1 mouse cellular context compared by ENCODE assay signal in genomic region chr11:62824211-62824610, GRCm38 (mm10).
TF ChIP-seq lines count a peak whose summit lies in the region.

No protein-coding gene starts in this region.

TF ChIP-seq in MEL, 35 proteins besides CTCF, POLR2A, EP300 and RAD21 (continued from another document):
- TF ChIP-seq TBP (IDR thresholded peaks at IDR 0.05; ENCODE audit: low read depth, low read length), result peak; percentile 75
- no peak for TF ChIP-seq KAT2A (conservative IDR thresholded peaks at IDR 0.05; ENCODE audit: low read depth, low read length)
- TF ChIP-seq MEF2A (IDR thresholded peaks at IDR 0.05; ENCODE audit: extremely low read depth, insufficient replicate concordance, low read depth, low read length, poor library complexity, severe bottlenecking), result no peak
- no peak for TF ChIP-seq POLR2AphosphoS5 (IDR thresholded peaks at IDR 0.05; ENCODE audit: borderline replicate concordance, low read depth, low read length)
- TF ChIP-seq CHD1 (IDR thresholded peaks at IDR 0.05; ENCODE audit: low read depth, low read length), result no peak
- TF ChIP-seq MAFK (IDR thresholded peaks at IDR 0.05; ENCODE audit: borderline replicate concordance, low read depth, low read length), result no peak
- TF ChIP-seq MXI1 (IDR thresholded peaks at IDR 0.05; ENCODE audit: low read depth, low read length), result peak; percentile 68; the same call in 1 of the 2 replicates
